Mouse (Mus musculus) liver, embryonic 14.5 days (tissue): ENCODE data around the gene Abcg1.

ENCODE experiments used
- CTCF ChIP-seq: IDR thresholded peaks from 2 replicates; pipeline ENCODE4 v1.5.1; 2016; ENCODE audit warnings: antibody characterized with exemption, low read depth, control low read depth
- EP300 ChIP-seq: IDR thresholded peaks from 2 replicates; pipeline ENCODE4 v1.6.1; 2016; ENCODE audit warnings: antibody characterized with exemption, low read depth

DNA sequence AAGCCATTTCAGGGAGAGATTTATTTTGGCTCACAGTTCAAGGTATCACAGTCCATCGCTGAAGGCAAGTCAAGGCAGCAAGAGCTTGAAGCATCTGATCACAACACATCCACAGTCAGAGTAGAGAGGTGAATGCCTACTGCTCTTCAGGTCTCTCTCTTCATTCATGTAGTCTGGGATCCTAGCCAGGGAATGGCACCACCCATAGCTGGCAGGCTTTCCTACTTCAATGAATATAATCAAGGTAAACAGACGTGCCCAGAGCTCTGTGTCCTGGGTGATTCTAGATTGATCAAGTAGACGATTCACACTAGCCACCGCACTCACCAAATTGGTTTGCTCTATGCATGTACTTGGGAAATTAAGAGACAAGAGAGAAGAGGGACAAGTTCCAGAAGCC is 25.1 kb upstream of the Abcg1 start:
- no peak for TF ChIP-seq CTCF
- TF ChIP-seq EP300, result no peak
